In genomic region chr2:62231271-62231670, GRCm38 (mm10) we compare ENCODE assay signal across 21 mouse cellular contexts.
DNase-seq lines count a peak whose midpoint lies in the region; ATAC-seq lines count a peak whose summit lies in the region.
"Had no signal": no experiment of that assay in that cellular context is flagged by ENCODE, and none has a peak within 500 bp of the region (broad histone marks: within the 10 kb centered on the region; RNA-seq: fewer than 3 reads in every experiment).

No protein-coding gene starts in this region.

- H3K9ac ChIP-seq in forebrain, embryonic 16.5 days (replicated peaks; ENCODE audit: low read depth, low read length), result no peak overlapping the region
- H3K9ac ChIP-seq in forebrain, embryonic 15.5 days (replicated peaks), result no peak overlapping the region
- H3K9ac ChIP-seq: embryonic facial prominence, embryonic 15.5 days; heart, embryonic 12.5 days; hindbrain, embryonic 15.5 days; kidney, embryonic 15.5 days had no signal

- H3K36me3 ChIP-seq in forebrain, embryonic 16.5 days (ENCODE audit: control insufficient read depth, insufficient read depth), result no peaks in the 10 kb centered on the region
- no peaks in the 10 kb centered on the region for H3K36me3 ChIP-seq in forebrain, embryonic 15.5 days
- H3K36me3 ChIP-seq: embryonic facial prominence, embryonic 15.5 days; G1E; heart, embryonic 12.5 days; hindbrain, embryonic 15.5 days; kidney, embryonic 15.5 days had no signal

- H3K9me3 ChIP-seq in forebrain, embryonic 16.5 days (ENCODE audit: control insufficient read depth, low read length), result no peaks in the 10 kb centered on the region
- H3K9me3 ChIP-seq in forebrain, embryonic 15.5 days, result no peaks in the 10 kb centered on the region
- H3K9me3 ChIP-seq: embryonic facial prominence, embryonic 15.5 days; G1E; heart, embryonic 12.5 days; hindbrain, embryonic 15.5 days; kidney, embryonic 15.5 days had no signal

- no peak overlapping the region for H3K4me2 ChIP-seq in forebrain, embryonic 16.5 days (ENCODE audit: low read length)
- no peak overlapping the region for H3K4me2 ChIP-seq in forebrain, embryonic 15.5 days (replicated peaks)
- H3K4me2 ChIP-seq: embryonic facial prominence, embryonic 15.5 days; heart, embryonic 12.5 days; hindbrain, embryonic 15.5 days; kidney, embryonic 15.5 days had no signal

- no peak overlapping the region for H3K27ac ChIP-seq in forebrain, embryonic 16.5 days (ENCODE audit: low read length)
- no peak overlapping the region for H3K27ac ChIP-seq in forebrain, embryonic 15.5 days (replicated peaks)
- H3K27ac ChIP-seq: embryonic facial prominence, embryonic 15.5 days; gastrocnemius, adult 2 months; hindbrain, embryonic 15.5 days; kidney, embryonic 15.5 days had no signal

- 0 out of 2 replicates have a peak, but pooled peaks cover 2% of the 10 kb centered on the region for H3K4me1 ChIP-seq in forebrain, embryonic 16.5 days (replicated peaks; ENCODE audit: control insufficient read depth, insufficient read depth, low read length)
- no peaks in the 10 kb centered on the region for H3K4me1 ChIP-seq in forebrain, embryonic 15.5 days
- H3K4me1 ChIP-seq: embryonic facial prominence, embryonic 15.5 days; heart, embryonic 12.5 days; hindbrain, embryonic 15.5 days; kidney, embryonic 15.5 days had no signal

- ATAC-seq in forebrain, embryonic 16.5 days, result peak; percentile 33; the same call in 1 of the 2 replicates
- ATAC-seq in forebrain, embryonic 15.5 days (replicated peaks), result no peak; the same call in 1 of the 2 replicates
- ATAC-seq: CD4-positive, CD25-positive, alpha-beta regulatory T cell, adult 4 months; intestine, embryonic 16.5 days had no signal

- H3K27me3 ChIP-seq in forebrain, embryonic 16.5 days (replicated peaks; ENCODE audit: control insufficient read depth, insufficient read depth, low read length), result no peaks in the 10 kb centered on the region
- no peaks in the 10 kb centered on the region for H3K27me3 ChIP-seq in forebrain, embryonic 15.5 days
- H3K27me3 ChIP-seq: embryonic facial prominence, embryonic 15.5 days; heart, embryonic 12.5 days; hindbrain, embryonic 15.5 days; kidney, embryonic 15.5 days had no signal

- 39% methylated on average over 2 of the region's 2 CpGs for WGBS in forebrain, embryonic 16.5 days
- 48% methylated on average over 2 of the region's 2 CpGs for WGBS in forebrain, embryonic 15.5 days

- no peak overlapping the region for H3K4me3 ChIP-seq in forebrain, embryonic 16.5 days (replicated peaks; ENCODE audit: low read length)
- no peak overlapping the region for H3K4me3 ChIP-seq in forebrain, embryonic 15.5 days
- H3K4me3 ChIP-seq: embryonic facial prominence, embryonic 15.5 days; erythroblast, embryonic 14.5 days; gastrocnemius, adult 2 months; heart, embryonic 12.5 days; hindbrain, embryonic 15.5 days; kidney, embryonic 15.5 days had no signal

- DNase-seq in cerebellum, adult 9-11 months, result peak; percentile 12
- DNase-seq in cerebellum, postnatal 36 days, result no peak
- peak; percentile 17 for DNase-seq in Muller cell, postnatal 12 days (ENCODE audit: inconsistent ontology term)
- peak; percentile 37 for DNase-seq in brain, adult 2 months (ENCODE audit: low read depth, low spot score)
- no peak for DNase-seq in B cell, adult 2 months
- DNase-seq: adrenal gland, postnatal 10 days; embryo, embryonic 11 days; gastrocnemius, adult 2 months; gastrocnemius, postnatal 25 days; heart, postnatal 36 days; kidney, adult 2 months had no signal

Comparison
In these comparisons a context has a peak if more than half of its experiments do, and no peak if none do; other contexts are left out.
1. DNase-seq: peak in cerebellum, adult 9-11 months (single experiment), Muller cell, postnatal 12 days (single experiment) and brain, adult 2 months (single experiment); none in cerebellum, postnatal 36 days (0 of 2) and B cell, adult 2 months (0 of 2).